8 mouse cellular contexts compared by ENCODE assay signal in the genomic region with DNA sequence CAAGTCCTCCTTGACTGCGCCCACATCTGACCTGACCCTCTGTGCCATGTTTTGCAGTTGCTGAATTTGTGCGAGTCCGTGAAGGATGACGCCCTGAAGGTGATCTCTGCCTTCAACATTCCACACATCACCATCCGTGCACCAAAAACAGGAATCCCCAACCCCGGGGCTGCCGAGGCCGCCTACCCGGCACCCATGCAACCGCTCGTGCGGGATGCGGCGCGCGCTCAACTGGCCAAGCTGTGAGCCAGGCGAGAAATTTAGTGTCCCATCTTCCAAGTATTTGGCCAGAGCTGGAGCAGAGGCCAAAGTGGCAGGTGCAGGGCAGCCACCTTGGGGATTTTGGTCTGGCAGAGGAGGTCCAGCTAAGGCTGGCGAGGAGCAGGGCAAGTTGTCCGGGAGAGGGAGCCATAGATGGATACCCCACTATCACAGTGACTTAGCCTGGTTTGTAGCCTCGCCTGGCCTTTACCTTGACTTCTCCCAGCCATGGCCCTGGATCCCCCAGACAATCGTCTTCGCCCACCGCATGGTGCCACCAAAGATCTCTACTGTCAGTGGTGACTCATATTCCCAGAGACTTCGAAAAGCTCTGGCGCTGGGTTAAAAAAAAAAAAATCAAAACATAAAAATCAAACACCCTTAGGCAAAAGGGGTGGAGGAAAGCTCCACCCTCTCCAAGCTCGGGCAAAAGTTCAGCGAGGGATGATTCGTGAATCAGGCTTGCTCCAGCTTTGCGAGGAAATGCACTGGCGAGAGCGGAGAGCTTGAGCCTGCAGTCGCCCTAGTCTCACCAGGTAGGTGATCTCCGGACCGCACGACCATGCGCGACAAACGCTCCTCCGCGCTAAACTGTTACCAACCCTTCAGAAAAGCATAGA. TPM values are rescaled to one million over a fixed set of nuclear protein-coding genes. Genes with fewer than 3 reads are reported as not detected.
DNase-seq lines count a peak whose midpoint lies in the region; ATAC-seq lines count a peak whose summit lies in the region.

No protein-coding gene starts in this region.

- DNase-seq in B cell, adult 2 months = peak; percentile 29 to 34
- peak; percentile 87 for DNase-seq in NIH3T3 (ENCODE audit: low read depth)
- peak; percentile 52 for DNase-seq in embryonic facial prominence, embryonic 14.5 days (ENCODE audit: low spot score)
- peak; percentile 47 for DNase-seq in heart, postnatal 4 days
- DNase-seq in limb, embryonic 11.5 days (ENCODE audit: low spot score) = peak; percentile 57
- peak; percentile 41 for DNase-seq in midbrain, embryonic 14.5 days
- DNase-seq in thymus, postnatal 4 days = peak; percentile 65
- DNase-seq in spleen, postnatal 4 days (ENCODE audit: low spot score in 2 of 2) = no peak

- peak overlapping the region; percentile 98 for H3K4me2 ChIP-seq in embryonic facial prominence, embryonic 14.5 days (ENCODE audit: low read depth, low read length)
- H3K4me2 ChIP-seq in limb, embryonic 11.5 days (ENCODE audit: low read depth, severe bottlenecking) = peak overlapping the region; percentile 95
- peak overlapping the region; percentile 100 for H3K4me2 ChIP-seq in midbrain, embryonic 14.5 days (ENCODE audit: low read length)

- no peak overlapping the region for H3K27ac ChIP-seq in embryonic facial prominence, embryonic 14.5 days (replicated peaks; ENCODE audit: low read depth, low read length)
- H3K27ac ChIP-seq in limb, embryonic 11.5 days (replicated peaks; ENCODE audit: low read depth, low read length) = no peak overlapping the region
- no peak overlapping the region for H3K27ac ChIP-seq in midbrain, embryonic 14.5 days (replicated peaks; ENCODE audit: low read depth, low read length)

- H3K9me3 ChIP-seq in embryonic facial prominence, embryonic 14.5 days (ENCODE audit: control insufficient read depth, low read length) = no peaks in the 10 kb centered on the region
- no peaks in the 10 kb centered on the region for H3K9me3 ChIP-seq in limb, embryonic 11.5 days (ENCODE audit: control insufficient read depth, low read length)
- H3K9me3 ChIP-seq in midbrain, embryonic 14.5 days (ENCODE audit: control insufficient read depth, low read length) = no peaks in the 10 kb centered on the region

- H3K36me3 ChIP-seq in embryonic facial prominence, embryonic 14.5 days (ENCODE audit: control insufficient read depth, insufficient read depth, low read length) = no peaks in the 10 kb centered on the region
- H3K36me3 ChIP-seq in limb, embryonic 11.5 days (ENCODE audit: control insufficient read depth, insufficient read depth, low read length) = no peaks in the 10 kb centered on the region
- no peaks in the 10 kb centered on the region for H3K36me3 ChIP-seq in midbrain, embryonic 14.5 days (ENCODE audit: control insufficient read depth, insufficient read depth, low read length)

- WGBS in embryonic facial prominence, embryonic 14.5 days = 3% methylated on average over 40 of the region's 40 CpGs
- 1% methylated on average over 40 of the region's 40 CpGs for WGBS in limb, embryonic 11.5 days
- 3% methylated on average over 40 of the region's 40 CpGs for WGBS in midbrain, embryonic 14.5 days

- H3K9ac ChIP-seq in embryonic facial prominence, embryonic 14.5 days (ENCODE audit: low read depth, low read length) = no peak overlapping the region
- H3K9ac ChIP-seq in limb, embryonic 11.5 days (ENCODE audit: low read length) = peak overlapping the region; percentile 34; the same call in 1 of the 2 replicates
- H3K9ac ChIP-seq in midbrain, embryonic 14.5 days (replicated peaks; ENCODE audit: low read length) = no peak overlapping the region; the same call in 1 of the 2 replicates

- H3K4me1 ChIP-seq in embryonic facial prominence, embryonic 14.5 days (ENCODE audit: control insufficient read depth, insufficient read depth, low read length) = peaks cover 22% of the 10 kb centered on the region
- H3K4me1 ChIP-seq in limb, embryonic 11.5 days (ENCODE audit: control insufficient read depth, insufficient read depth, low read length) = peaks cover 18% of the 10 kb centered on the region
- H3K4me1 ChIP-seq in midbrain, embryonic 14.5 days (ENCODE audit: control insufficient read depth, insufficient read depth, low read length) = peaks cover 29% of the 10 kb centered on the region

- H3K4me3 ChIP-seq in embryonic facial prominence, embryonic 14.5 days (ENCODE audit: low read depth, low read length) = peak overlapping the region; percentile 28
- peak overlapping the region; percentile 16; the same call in 1 of the 2 replicates for H3K4me3 ChIP-seq in limb, embryonic 11.5 days (ENCODE audit: low read depth, low read length)
- H3K4me3 ChIP-seq in midbrain, embryonic 14.5 days (replicated peaks; ENCODE audit: low read depth, low read length) = peak overlapping the region; percentile 64

- ATAC-seq in embryonic facial prominence, embryonic 14.5 days (ENCODE audit: low read depth) = no peak
- ATAC-seq in limb, embryonic 11.5 days (ENCODE audit: insufficient number of reproducible peaks, low FRiP score, low TSS enrichment, low read depth) = no peak
- ATAC-seq in midbrain, embryonic 14.5 days (ENCODE audit: low FRiP score, low TSS enrichment) = no peak

- peaks cover 30% of the 10 kb centered on the region for H3K27me3 ChIP-seq in embryonic facial prominence, embryonic 14.5 days (replicated peaks; ENCODE audit: control insufficient read depth, insufficient read depth, low read length)
- peaks cover 22% of the 10 kb centered on the region for H3K27me3 ChIP-seq in limb, embryonic 11.5 days (ENCODE audit: control insufficient read depth, insufficient read depth, low read length)
- peaks cover 35% of the 10 kb centered on the region for H3K27me3 ChIP-seq in midbrain, embryonic 14.5 days (ENCODE audit: control insufficient read depth, insufficient read depth, low read length)

RNA-seq across cellular contexts. Expression of a gene that starts 2.7 kb away (rescaled TPM):
- 13.3 and 15.0 TPM in 2 replicates for polyA plus RNA-seq in embryonic facial prominence, embryonic 14.5 days (2014; fragmentation: Nextera tagmentation; extraction: Ambion mirVana)
- total RNA-seq in heart, postnatal 4 days (2021) = 10 to 100 TPM; 28.2 to 29.9 TPM
- polyA plus RNA-seq in limb, embryonic 11.5 days (2014; fragmentation: Nextera tagmentation; extraction: Ambion mirVana) = 21.6 and 23.4 TPM in 2 replicates
- 8.7 and 13.3 TPM in 2 replicates for polyA plus RNA-seq in midbrain, embryonic 14.5 days (2014; fragmentation: Nextera tagmentation; extraction: Ambion mirVana)

Comparison
In these comparisons a context has a peak if more than half of its experiments do, and no peak if none do; other contexts are left out.
1. DNase-seq: peak in B cell, adult 2 months (2 of 2), NIH3T3 (single experiment), embryonic facial prominence, embryonic 14.5 days (single experiment), heart, postnatal 4 days (single experiment), limb, embryonic 11.5 days (single experiment), midbrain, embryonic 14.5 days (single experiment) and thymus, postnatal 4 days (single experiment); none in spleen, postnatal 4 days (0 of 2).
2. Peak in every context shown above with its lines, with median percentiles within 50 percentile points of each other: H3K4me2 ChIP-seq and H3K4me3 ChIP-seq.